Mouse (Mus musculus) forebrain, postnatal 0 days (tissue): Measurements from ENCODE around the gene Gimap9. TPM values are rescaled to one million over a fixed set of nuclear protein-coding genes. Genes with fewer than 3 reads are reported as not detected.

Source experiments
- ATAC-seq: fragments of 200-750 bp; cut with Nextera tagmentation; 2 replicates; pipeline ENCODE4 v1.8.0; 2017; ENCODE audit warnings: mild to moderate bottlenecking, moderate library complexity
- DNase-seq: peaks from one replicate; pipeline ENCODE4 v3.0.0-alpha.2; 2015
- H3K27ac ChIP-seq: fragments of 300-500 bp; sonication (generic); 2 replicates; pipeline ENCODE4 v1.5.1; 2014; ENCODE audit warnings: low read depth, mild to moderate bottlenecking, antibody characterized with exemption, low read length, moderate library complexity, mixed read lengths
- H3K27me3 ChIP-seq: fragments of 300-500 bp; sonication (generic); 2 replicates; pipeline ENCODE4 v1.6.1; 2014; ENCODE audit warnings: mild to moderate bottlenecking, low read length, mixed read lengths; ENCODE audit not compliant: insufficient read depth
- H3K36me3 ChIP-seq: fragments of 300-500 bp; sonication (generic); 2 replicates; pipeline ENCODE4 v1.6.1; 2014; ENCODE audit warnings: mild to moderate bottlenecking, moderate library complexity; ENCODE audit not compliant: insufficient read depth
- H3K4me1 ChIP-seq: fragments of 300-500 bp; sonication (generic); 2 replicates; pipeline ENCODE4 v1.6.1; 2014; ENCODE audit warnings: antibody characterized with exemption; ENCODE audit not compliant: insufficient read depth
- H3K4me2 ChIP-seq: fragments of 300-500 bp; sonication (generic); 2 replicates; pipeline ENCODE4 v1.6.1; 2014; ENCODE audit warnings: low read depth, mild to moderate bottlenecking, moderate library complexity
- H3K4me3 ChIP-seq: fragments of 300-500 bp; sonication (generic); 2 replicates; pipeline ENCODE4 v1.5.1; 2014; ENCODE audit warnings: low read depth, low read length, mixed read lengths
- H3K9ac ChIP-seq: fragments of 300-500 bp; sonication (generic); 2 replicates; pipeline ENCODE4 v1.6.1; 2014; ENCODE audit warnings: mild to moderate bottlenecking
- H3K9me3 ChIP-seq: fragments of 300-500 bp; sonication (generic); 2 replicates; pipeline ENCODE4 v1.6.1; 2016; ENCODE audit warnings: low read length
- CTCF ChIP-seq: sonication (generic); IDR thresholded peaks from 2 replicates; pipeline ENCODE4 v1.5.1; 2016; ENCODE audit warnings: antibody characterized with exemption, control low read depth, low read depth
- WGBS: fragments of 180-500 bp; shearing (Covaris S2); extraction: QIAGEN DNeasy Blood & Tissue Kit; methylation state at CpG from one replicate; pipeline ENCODE4 v1.1.7; 2014; 5-methylcytosine and 5-hydroxymethylcytosine counted together
- polyA plus RNA-seq: library from polyadenylated mRNA; unstranded; fragments of >200 nt; fragmentation: Nextera tagmentation; extraction: Ambion mirVana; gene quantifications from 2 replicates; pipeline ENCODE4 v1.2.1, GENCODE M21; 2015
- total RNA-seq: library from RNA; depleted of rRNA; stranded (reverse); fragments of >200 nt; gene quantifications from 2 replicates; pipeline ENCODE4 v1.2.3, GENCODE M21; 2014

Gene Gimap9
- total and polyA plus RNA-seq, 2 experiments from 2014 or later, result 1.3 to 1.4 TPM

DNA sequence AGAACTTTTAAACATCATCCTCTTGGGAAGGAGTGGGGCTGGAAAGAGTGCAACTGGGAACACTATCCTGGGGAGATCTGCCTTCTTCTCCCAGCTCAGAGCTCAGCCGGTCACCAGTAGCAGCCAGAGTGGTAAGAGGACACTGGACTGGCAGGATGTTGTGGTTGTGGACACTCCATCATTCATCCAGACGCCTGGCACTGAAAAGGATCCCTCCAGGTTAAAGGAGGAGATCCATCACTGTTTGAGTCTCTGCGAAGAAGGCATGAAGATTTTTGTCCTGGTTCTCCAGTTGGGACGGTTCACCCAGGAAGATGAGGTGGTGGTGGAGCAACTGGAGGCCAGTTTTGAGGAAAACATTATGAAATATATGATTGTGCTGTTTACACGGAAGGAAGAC is 17.2 kb upstream of the Gimap9 start:
- H3K9ac ChIP-seq, result no peak overlapping the region
- no peak overlapping the region for H3K27ac ChIP-seq
- H3K4me2 ChIP-seq, result no peak overlapping the region
- TF ChIP-seq CTCF, result no peak
- no peak overlapping the region for H3K4me3 ChIP-seq
- no peaks in the 10 kb centered on the region for H3K27me3 ChIP-seq
- H3K9me3 ChIP-seq, result no peaks in the 10 kb centered on the region
- ATAC-seq, result no peak
- no peaks in the 10 kb centered on the region for H3K4me1 ChIP-seq
- no peaks in the 10 kb centered on the region for H3K36me3 ChIP-seq
- DNase-seq, result no peak
- WGBS, result 85% methylated on average over 5 of the region's 5 CpGs

DNA sequence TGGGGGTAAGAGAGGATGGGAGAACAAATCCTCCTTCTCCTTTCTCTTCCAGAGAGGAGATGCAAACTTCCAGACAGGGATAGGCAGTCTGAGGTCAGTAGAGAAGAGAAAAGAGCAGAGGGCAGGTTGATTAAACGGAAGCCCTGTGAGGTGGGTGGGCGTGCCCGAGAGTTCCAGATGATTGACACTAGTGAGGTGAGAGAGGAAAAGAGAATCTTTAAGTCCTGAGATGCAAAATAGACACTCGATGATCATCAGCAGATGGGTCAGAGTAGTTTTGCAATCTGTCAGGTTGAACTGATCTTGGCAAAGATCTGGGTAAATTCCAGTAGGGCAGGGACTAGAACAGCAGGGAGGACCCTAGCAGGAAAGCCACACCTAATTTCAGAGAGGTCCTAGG is 11.2 kb upstream of the Gimap9 start:
- TF ChIP-seq CTCF, result no peak
- ATAC-seq, result no peak
- DNase-seq, result no peak
- Histone ChIP-seq H3K4me1 (no peaks in the 10 kb centered on the region), H3K4me3 (no peak overlapping the region), H3K36me3 (no peaks in the 10 kb centered on the region), H3K9me3 (no peaks in the 10 kb centered on the region), H3K9ac (no peak overlapping the region), H3K27me3 (no peaks in the 10 kb centered on the region), H3K27ac (no peak overlapping the region), H3K4me2 (no peak overlapping the region)
- 75% methylated on average over 4 of the region's 4 CpGs for WGBS

- ATAC-seq (no peak), DNase-seq (no peak)
- no peak overlapping the region for H3K4me3 ChIP-seq
- H3K27ac ChIP-seq, result no peak overlapping the region
- TF ChIP-seq CTCF, result no peak
- H3K4me2 ChIP-seq, result no peak overlapping the region
- no peak overlapping the region for H3K9ac ChIP-seq
- H3K9me3 ChIP-seq, result no peaks in the 10 kb centered on the region
- no peaks in the 10 kb centered on the region for H3K4me1 ChIP-seq
- whole genome bisulfite sequencing, result 92% methylated on average over 9 of the region's 9 CpGs
- no peaks in the 10 kb centered on the region for H3K36me3 ChIP-seq
- H3K27me3 ChIP-seq, result no peaks in the 10 kb centered on the region
Observed at GRCm38 (mm10) chr6:48665471-48665870, 10.5 kb upstream of the Gimap9 start.

DNA sequence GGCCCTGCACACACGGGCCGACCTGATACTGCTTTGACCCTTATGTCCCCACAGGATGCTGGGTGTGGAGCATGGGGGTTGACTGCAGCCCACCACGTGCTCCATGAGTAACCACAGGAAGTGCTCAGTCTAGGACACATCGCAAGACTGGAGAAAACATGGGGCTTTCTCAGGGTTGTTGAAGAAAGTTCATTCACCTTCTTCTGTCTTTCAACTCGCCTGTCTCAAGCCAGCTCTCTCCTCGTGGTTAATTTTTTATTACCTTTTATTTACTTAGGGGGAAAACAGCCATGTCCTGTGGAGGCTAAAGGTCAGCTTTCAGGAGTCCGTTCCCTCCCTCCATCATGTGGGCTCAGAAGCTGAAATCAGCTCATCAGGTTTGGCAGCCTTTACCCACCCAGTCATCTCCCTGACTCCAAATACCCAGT is 9.8 kb upstream of the Gimap9 start:
- Histone ChIP-seq H3K9me3 (no peaks in the 10 kb centered on the region), H3K4me2 (no peak overlapping the region), H3K27me3 (no peaks in the 10 kb centered on the region), H3K4me1 (no peaks in the 10 kb centered on the region), H3K4me3 (no peak overlapping the region), H3K27ac (no peak overlapping the region), H3K9ac (no peak overlapping the region), H3K36me3 (no peaks in the 10 kb centered on the region)
- no peak for TF ChIP-seq CTCF
- WGBS, result 75% methylated on average over 7 of the region's 7 CpGs
- DNase-seq (no peak), ATAC-seq (no peak)

DNA sequence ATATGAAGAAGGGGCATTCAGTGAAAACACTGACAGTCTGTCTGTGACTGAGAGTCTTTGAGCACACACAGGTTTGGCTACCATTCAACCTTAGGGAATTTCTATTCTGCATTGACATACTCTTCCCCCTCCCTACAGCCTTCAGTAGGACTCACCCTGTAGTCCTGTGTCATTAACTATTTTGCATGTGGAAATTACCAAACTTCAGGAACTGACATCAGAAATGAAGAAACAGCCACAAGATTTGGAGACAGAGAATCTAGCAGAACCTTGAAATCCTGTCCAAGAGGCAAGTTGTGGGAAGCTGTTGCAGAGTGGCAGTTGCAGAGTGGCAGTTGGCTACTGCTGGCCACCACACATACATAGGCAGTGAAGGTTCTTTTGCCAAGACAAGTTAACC is 7.9 kb upstream of the Gimap9 start:
- Histone ChIP-seq H3K4me3 (no peak overlapping the region), H3K9ac (no peak overlapping the region), H3K9me3 (no peaks in the 10 kb centered on the region), H3K27me3 (no peaks in the 10 kb centered on the region), H3K36me3 (no peaks in the 10 kb centered on the region), H3K4me2 (no peak overlapping the region), H3K27ac (no peak overlapping the region), H3K4me1 (no peaks in the 10 kb centered on the region)
- ATAC-seq, result no peak
- no peak for TF ChIP-seq CTCF
- DNase-seq, result no peak

GRCm38 (mm10) chr6:48669446-48669969 is 6.4 kb upstream of the Gimap9 start:
- 54% methylated on average over 2 of the region's 2 CpGs for WGBS
- H3K4me3 ChIP-seq, result no peak overlapping the region
- H3K9me3 ChIP-seq, result no peaks in the 10 kb centered on the region
- ATAC-seq, result no peak
- H3K27me3 ChIP-seq, result no peaks in the 10 kb centered on the region
- no peaks in the 10 kb centered on the region for H3K36me3 ChIP-seq
- no peak for TF ChIP-seq CTCF
- no peak overlapping the region for H3K9ac ChIP-seq
- H3K4me2 ChIP-seq, result no peak overlapping the region
- no peaks in the 10 kb centered on the region for H3K4me1 ChIP-seq
- DNase-seq, result no peak
- no peak overlapping the region for H3K27ac ChIP-seq

DNA sequence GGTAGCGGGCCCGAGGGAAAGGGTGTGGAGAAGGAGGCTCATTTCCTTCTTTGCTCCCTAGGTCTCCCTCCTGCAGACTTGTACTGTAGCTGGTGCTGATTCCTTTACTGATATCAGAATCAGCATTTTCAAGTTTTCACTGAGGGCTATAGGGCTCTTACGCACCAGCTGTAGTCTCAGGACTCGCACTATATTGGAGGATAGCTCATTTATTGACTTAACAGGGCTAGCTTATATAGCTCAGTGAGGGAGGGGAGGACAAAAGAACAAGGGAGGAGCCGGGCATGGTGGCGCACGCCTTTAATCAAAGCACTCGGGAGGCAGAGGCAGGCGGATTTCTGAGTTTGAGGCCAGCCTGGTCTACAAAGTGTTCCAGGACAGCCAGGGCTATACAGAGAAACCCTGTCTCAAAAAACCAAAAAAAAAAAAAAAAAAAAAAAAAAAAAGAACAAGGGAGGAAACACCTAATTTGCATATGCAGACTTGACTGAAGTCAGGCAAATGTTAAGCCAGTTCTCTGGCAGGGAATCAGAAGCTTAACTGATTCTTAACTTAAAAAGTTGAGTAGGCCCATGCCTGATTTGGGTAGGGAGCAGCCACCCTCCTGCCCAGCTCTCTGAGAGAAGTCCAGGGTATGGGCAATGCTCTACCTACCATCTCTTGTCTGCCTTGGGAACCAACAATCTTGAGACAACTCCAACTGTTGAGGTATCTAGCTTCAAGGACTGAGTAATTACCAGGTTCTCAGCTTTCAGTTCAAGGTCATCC is 1.5 kb upstream of the Gimap9 start:
- H3K9me3 ChIP-seq, result no peaks in the 10 kb centered on the region
- H3K36me3 ChIP-seq, result no peaks in the 10 kb centered on the region
- DNase-seq, result no peak
- no peak for ATAC-seq
- no peak overlapping the region for H3K27ac ChIP-seq
- no peak for TF ChIP-seq CTCF
- H3K4me1 ChIP-seq, result no peaks in the 10 kb centered on the region
- no peak overlapping the region for H3K4me2 ChIP-seq
- H3K4me3 ChIP-seq, result no peak overlapping the region
- H3K9ac ChIP-seq, result no peak overlapping the region
- 94% methylated on average over 9 of the region's 9 CpGs for WGBS
- H3K27me3 ChIP-seq, result no peaks in the 10 kb centered on the region
